Mouse (Mus musculus) neural tube, embryonic 10.5 days (tissue): ENCODE measurements at regions not wholly inside any gene's neighbourhood (a gene's known extent, or its start where the extent isn't known, plus 50 kb on each side); places are given as distances from the start of the nearest gene placed in this dataset.

ENCODE experiments used
- DNase-seq: peaks from one replicate; pipeline ENCODE4 v3.0.0-alpha.2; 2017; ENCODE audit warnings: low spot score; ENCODE audit errors: extremely low spot score

DNA sequence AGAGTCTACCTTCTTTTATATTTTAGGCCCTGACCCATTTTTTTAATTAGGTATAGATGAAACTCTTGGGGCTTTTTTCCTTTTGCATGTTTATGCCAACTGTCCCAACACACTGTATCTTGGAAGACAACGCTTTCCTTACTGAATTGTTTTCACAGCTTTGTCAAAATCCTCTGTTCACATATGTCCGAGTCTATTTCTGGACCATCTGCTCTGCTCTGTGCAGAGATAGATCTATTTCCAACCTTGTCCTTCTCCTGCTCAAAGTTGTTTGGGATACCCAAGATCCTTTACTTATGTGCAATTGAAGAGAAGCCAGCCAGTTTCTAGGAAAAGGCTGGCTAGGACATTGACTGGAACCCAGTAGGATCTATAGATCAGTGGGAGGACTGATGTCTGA is 403.6 kb upstream of the Zdhhc25 start:
- no peak for DNase-seq

DNA sequence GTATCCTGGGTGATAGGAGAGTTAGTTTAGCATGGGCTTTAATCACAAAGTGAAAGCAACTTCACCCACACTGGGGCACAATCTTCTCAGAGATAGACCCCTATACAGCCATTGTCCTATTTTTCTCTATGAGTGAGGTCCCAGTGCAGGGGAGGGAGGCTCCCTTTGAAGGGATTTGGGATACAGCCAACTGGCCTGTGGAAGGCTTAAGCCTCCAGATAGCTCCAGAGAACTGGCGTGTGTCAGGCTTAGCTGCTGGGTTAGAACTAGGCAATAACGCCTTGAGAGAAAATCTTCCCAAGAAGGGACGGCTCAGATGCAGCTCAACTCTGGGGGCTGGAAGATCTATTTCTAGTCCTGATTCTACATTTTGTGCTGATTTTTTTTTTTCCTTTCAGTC is 397.4 kb upstream of the Zdhhc25 start:
- no peak for DNase-seq

DNA sequence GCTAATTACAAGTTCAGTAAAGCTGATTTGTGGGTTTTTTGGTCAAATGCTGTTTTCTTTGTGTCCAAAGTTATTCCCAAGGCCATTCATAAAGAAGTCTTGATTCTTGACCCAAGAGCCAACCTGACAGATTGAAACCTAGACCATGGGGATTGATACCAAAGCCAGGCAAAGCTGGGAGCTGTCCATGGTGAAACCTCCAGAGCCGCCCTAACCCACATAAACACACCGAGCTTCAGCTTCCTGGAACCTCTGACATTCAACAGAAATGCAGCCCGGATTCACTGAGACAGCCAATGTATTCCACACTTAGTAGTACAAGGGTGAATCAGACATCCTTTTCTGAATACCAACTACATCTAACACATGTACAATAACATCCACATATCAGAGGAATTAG is 386.7 kb upstream of the Zdhhc25 start:
- DNase-seq = no peak

DNA sequence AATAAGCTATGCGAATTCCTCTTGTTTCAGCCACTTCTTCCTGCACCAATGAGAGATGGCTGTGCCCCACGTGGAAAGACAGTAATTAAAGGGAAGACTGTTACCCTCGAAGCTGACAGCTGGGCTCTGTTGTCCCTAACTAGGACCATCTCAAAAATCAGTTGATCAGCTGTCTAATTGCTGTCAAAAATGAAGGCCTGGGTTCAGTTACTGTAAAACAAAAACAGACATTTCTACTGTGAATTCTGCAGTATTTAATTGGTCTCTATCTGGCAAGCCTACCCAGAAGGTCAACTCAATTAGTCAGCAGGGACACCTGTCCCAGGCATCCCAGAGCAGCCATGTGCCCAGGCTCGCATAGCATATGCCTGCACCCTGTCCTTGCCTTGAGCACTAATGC is 385.8 kb upstream of the Zdhhc25 start:
- DNase-seq = no peak

DNA sequence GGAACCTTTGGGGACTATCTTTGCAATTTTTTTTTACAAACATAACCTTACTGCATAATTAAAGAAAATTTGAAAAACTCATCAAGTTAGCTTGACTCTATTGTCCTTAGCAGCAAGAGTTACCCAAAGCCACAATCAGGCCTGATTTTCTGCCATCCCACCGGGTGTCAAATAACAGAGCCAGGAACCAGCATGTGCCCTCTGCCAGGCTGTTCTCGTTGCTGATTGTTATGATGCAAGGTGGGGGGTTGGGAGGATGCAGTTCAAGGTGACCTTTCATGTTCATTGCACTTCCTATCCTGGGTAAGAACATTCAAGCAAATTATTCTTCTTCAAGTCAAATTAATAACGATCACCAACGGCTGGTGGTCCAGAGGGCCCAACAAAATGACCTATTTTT is 370.6 kb upstream of the Zdhhc25 start:
- DNase-seq = no peak

DNA sequence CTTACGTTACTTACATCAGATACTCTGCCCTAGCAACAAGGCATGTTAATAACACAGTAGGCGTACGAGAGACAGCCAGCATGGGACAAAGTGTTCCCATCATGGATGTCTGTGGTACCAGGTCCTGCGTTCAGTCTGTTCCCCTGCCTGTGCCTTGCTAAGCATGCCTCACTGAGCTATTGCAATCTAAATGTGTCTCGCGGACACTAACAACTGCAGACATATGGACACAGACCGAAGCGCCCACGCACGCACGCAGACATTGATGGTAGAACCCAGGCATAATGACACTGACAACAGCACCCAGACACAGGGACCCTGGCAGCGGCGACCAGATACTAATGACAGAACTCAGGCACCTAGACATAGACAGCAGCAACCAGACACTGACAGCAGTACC is 355.5 kb upstream of the Zdhhc25 start:
- no peak for DNase-seq

DNA sequence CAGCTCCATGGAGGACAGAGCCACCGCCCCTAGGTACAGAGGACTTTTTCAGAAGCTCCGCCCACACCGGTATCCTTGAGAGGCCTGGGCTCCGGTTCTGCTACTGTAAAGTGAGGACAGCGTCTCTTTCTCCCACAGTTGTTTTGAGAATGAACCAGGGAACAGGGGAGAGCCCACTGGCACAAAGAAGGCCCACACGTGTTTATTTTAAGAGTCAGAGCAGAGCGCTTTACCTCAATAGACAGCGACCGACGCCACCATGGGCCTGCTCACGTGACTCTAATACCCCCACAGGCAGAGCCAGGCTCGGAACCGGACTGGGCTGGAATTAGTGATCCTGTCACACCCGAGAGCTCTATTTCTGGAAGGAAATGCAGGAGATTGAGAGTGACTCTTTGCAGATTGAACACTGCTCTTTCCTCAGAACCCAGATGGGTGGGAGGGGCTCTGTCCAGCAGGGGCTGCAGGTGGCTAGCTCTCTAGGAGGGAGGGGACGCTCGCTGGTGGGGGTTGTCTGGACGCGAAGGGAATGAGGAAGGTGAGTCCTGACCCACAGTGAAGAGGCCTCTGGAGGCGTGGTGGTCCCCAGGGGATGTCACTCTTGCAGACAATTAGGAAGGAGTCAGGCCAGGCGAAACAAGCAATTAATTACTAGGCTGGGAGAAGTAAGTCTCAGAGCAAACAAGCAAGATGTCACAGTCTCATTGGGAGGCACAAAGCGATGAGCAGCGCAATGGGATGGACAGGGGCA is 354.4 kb upstream of the Zdhhc25 start:
- no peak for DNase-seq

DNA sequence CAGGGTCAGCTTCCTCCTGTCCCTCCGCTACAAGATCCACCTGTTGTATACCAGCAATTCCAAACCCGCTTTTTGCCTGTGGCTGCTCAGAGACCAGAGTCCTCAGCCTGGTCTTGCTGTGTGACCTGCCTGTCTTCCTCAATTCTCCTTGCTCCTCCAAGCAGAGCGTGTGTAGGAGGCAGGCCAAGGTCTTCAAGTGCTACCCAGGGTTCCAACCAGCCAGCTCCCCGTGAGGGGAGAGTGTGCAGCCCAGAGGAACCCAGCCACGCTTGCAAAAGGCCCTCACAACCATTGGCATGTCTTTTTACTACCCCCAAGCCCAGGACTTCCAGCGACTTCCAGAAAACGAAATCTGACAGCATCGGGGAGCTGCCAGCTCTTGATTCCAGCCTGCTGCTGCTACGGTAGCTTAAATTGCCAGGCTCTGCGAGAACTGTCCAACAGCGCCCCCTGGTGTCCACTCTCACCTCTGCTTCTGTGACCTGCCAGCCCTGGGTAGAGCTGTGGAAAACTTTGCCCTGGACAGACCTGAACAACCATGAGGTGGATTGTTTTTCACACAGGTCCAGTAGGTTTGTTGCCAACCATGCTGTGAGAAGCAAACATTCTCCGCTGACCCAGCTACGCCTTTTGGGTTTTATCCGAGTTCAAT is 352.0 kb upstream of the Zdhhc25 start:
- peak; percentile 89 for DNase-seq

DNA sequence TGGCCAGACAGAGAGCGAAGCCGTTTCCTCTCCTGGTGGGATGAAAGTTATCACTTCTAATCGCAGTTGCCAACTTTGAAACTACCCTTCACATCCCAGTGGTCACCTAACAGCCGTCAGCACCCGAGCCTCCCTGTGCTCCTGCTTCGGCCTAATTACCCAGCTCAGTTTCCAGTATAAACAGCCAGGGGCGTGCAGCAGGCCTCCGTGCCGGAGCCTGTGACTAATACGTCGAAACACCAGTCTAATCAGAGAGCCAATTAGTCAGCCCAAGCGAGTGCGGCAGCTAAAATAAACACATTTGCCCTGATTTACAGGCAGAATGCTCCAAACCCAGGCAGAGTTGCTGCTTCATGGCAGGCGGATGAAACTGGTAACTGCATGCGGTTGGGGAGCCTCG is 312.1 kb upstream of the Zdhhc25 start:
- DNase-seq = no peak

DNA sequence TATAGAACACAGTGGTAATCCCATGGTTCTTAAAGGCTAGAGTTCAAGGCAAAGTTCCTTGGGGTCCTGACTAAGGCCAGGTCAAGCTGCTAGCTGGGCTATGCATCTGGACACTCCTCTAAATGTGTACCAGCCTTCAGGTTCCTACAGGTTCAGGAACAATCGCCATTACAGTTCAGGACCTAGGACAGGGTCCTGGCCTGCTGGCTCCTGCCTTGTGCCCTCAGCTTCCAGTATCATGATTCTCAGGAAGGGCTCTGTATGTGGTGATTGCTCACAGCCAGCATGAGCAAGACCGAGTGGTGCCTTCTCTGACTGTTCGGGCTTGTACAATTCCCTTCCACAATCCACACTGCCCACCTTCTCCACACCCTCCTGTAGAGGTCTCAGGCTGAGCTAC is 311.4 kb upstream of the Zdhhc25 start:
- DNase-seq = no peak

DNA sequence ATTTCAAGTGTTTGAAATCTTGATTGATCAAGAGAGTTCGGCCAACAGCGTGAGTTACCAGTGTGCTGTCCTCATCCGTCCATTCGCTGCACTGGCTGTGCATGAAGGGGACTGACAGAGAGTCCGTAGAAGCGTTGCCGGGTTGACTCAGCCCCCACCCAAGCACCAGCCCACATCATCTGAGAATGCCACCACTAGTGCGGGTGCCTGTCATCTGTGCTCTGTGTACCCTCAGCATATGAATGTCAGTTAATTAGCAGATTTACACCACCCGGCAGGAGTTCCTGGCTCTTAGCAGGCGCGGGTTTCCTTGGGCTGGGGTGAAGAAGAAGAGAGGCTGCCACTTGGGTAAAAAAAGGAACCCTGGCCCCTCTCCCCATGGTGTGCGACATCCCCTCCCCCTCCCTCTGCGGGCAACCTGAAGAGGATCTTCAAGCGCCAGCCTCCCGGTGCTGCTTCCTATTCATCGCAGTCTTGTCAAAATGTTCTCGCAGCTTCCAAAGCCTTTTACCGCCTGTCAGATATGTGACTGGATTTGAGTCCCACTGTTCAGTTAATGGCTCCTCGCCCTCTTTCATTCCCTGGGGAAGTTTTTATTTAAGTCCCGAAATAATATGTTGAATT is 309.2 kb upstream of the Zdhhc25 start:
- no peak for DNase-seq

DNA sequence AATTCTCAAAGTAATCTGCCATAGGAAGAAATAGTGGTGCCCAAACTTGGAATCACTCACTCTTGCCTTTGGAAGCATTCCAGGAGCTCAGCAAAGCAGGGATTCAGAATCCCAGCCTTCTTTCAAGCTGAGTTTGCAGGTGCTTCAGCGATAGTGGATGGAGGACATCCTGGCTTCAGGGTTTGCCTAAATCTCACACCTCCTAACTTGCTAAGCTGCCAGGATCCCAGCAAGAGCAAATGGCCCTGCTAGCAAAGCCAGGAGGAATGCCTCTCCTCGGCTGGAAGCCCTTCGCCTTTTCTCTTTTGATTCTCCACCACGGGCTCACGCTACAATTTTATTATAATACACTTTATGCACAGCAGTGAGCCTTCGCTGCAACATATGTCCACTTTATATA is 301.0 kb upstream of the Zdhhc25 start:
- no peak for DNase-seq

DNA sequence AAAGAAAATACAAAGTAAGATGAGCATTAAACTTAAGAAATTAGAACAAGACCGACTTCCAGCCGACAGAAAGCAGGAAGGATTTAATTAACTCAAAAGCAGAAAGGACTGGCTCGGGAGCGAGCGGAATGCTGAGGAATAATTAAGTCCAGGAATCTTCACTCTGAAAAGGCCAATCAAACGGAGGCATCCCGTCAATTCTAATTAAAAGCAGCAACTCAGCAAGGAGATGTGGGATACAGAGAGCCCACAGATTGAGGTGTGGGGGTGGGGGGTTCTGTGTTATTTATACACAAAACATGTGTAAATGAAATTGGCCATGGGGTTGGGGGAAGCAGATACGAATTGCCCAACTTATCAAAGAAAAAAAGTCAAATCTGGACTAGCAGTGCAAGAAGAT is 288.9 kb upstream of the Zdhhc25 start:
- no peak for DNase-seq

DNA sequence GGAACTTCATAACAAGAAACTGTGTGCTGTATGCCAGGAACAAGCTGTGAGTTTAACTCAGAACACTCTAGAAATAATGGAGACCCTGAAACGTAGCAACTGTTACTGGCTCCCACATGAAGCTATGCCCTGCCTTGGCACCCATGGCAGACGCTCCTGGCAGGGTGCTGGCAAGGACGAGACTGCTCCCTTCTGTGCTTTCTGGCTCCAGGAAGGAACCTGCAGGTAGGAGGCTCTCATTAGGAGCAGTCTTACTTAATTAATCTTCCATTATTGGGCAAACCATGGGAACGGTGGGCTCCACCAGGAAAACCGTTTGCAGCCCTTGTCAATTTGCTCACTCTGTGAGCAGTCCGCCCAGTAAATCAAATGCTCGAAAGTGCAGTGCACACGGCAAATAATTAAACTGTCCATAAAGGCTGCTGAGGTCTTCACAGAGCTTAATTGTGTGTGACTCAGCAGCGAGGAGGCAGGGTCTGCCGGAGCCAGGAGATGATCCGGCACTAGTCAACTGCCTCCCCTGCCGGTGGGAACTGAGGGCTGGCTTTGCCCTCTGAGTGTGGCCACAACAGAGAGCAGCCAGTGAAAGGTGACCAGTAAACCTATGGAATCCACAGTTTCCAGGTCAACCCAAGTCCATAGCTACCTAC is 285.2 kb upstream of the Zdhhc25 start:
- no peak for DNase-seq

DNA sequence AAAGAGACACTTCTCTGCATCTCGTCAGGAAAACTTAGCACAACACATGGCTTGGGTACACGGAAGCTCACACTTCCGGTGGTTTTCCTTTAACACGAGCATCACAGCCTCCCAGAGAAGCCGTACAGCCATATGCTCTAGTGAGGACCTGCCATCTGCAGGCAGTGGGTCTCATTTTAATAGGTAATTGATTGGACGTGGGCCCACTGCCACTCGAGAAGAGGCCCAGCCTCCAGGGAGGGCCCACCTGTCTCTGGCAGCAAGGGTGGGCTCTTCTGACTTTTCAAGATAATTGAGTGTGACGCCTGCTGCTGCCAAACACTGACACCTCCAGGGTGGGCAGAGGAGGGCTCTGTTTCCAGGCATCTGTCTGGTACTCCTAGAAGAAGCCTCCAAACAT is 282.1 kb upstream of the Zdhhc25 start:
- no peak for DNase-seq

DNA sequence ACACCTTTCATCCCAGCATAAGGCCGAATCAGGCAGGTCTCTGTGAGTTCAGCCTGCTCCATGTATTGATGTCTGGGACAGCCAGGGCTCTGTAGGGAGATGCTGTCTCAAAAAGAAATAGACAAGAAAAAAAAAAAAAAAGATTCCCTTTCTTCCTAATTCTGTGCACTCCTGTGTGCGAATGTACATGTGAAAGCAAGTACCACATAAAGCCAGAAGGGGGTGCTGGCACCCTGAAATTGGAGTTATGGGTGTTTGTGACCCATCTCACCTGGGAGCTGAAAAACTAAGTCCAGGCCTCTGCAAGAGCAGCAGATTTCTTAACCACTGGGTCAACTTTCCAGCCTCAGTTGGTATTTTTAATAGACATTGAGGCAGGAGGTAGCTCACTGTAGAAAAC is 280.6 kb upstream of the Zdhhc25 start:
- no peak for DNase-seq

DNA sequence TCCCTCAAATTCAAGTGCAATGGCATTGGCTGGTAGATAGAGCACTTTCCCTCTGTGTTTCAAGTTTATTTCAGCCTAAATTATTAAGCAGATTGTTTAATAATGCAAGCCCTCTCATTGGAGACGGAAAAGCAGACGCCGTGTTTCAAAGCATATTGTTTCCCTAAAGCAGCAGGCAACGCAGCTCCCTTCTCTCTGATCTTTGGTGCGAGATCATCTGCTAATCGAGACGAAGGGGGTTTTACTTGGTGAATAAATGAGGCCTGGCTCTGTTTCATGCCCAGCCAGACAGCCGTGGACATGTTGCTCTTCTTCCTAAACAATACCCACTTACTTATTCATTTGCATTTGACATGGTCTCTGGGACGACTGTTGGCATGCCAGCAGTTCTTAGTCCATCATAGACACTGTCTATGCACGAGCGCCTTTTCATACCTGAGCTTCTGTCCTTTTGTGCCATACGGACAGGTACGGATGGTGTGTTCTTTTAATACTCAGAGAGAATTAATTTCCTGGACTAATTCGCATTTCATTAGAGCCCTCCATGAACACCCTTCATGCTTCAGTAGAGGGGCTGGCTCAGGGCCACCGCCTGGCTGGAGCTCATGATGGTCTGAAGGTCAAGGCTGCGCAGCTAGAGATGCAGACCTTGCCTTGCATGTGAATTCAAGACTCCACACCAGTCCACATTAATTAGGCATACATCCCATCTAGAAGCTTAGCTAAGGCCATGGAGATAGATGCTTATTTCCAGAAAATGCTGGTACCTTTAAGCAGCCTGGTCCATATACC is 276.3 kb upstream of the Zdhhc25 start:
- no peak for DNase-seq

DNA sequence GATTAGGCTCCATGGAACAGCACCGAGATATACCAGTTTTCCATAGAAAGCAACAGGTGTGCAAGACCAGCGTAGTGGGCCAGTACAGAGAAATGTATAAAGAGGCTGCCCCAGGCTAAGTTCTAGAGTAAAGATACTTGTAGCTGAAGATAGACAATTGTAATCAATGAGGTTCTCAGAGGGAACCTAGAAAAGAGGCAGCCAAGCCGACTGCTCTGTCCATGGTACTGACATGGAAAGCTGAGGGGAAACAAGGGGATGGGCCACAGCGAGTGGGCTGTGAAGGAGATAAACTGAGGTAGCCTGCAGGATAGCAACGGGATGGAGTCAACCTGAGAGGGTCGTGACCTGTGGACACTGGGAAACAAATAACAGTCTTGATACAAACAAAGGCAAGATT is 275.0 kb upstream of the Zdhhc25 start:
- DNase-seq = peak; percentile 28

DNA sequence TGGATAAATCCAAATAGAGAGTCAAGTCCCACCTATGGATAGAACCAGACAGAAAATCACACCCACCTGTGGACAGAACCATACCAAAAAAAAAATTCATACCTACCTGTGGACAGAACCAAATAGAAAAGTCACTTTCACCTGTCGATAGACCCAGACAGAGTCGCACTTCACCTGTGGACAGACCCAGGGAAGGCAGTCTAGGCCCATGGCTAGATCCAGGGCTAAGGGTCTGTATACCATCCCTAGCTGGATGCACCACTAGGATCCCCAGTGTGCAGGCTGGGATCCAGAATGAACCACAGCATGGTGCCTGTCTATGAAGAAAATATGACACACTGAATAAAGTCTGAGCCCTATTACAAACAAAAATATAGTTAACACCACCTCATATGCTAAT is 246.9 kb upstream of the Zdhhc25 start:
- no peak for DNase-seq

DNA sequence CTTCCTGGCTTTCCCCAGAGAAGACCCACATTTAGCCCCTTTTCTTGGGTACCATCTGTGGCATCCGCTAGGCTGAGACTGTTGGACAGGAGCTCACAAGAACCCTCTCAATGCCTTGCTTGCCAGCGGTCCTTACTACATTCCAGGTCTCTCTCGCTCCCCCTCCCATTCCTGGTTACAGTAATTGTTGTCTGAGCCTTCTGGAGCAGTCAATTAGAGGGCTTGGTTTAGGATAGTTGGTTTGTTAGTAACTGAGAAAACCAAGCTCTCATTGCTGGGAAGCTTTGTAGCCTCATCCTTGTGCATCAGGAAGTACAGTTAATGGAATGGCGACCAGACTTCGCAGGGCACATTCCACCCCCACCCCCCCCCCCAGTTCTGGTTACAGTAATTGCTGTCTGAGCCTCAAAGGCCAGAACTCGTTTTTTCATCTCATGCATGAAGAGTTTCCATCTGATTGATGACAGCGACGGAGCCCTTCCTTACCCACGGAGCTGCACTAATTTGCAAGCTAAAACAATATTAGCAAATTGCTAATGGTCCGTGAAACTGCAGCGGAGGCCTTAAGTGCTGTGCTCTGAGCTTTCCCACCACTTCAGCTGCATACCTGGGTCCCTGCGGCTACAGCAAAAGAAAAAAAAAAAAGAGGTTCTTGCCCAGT is 239.6 kb upstream of the Zdhhc25 start:
- no peak for DNase-seq

DNA sequence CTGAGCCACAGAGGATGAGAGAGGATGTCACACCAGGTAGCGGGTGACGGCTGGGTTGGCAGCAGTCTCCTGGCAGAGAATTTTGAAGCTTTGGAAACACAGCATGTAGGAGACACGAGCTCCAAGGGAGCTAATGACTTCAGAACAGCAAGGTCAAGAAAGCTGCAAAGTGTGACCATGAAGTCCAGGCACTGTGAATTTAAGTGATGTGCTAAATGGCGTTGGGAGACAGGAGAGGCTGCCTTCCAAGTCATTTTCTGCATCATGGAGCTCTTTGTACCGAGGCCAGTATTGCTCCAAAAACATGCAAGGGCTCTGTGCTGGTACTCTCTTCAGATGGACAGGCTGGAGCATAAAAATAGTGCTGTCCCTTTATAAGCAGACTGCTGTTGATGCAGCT is 238.8 kb upstream of the Zdhhc25 start:
- no peak for DNase-seq
